Mouse (Mus musculus) forebrain, embryonic 15.5 days (tissue): Measurements from ENCODE around the gene Ogn. TPM values are rescaled to one million over a fixed set of nuclear protein-coding genes. Genes with fewer than 3 reads are reported as not detected.

Source experiments
- ATAC-seq: fragments of 200-750 bp; cut with Nextera tagmentation; replicated peaks from 2 replicates; pipeline ENCODE4 v1.8.0; 2017; ENCODE audit warnings: mild to moderate bottlenecking, moderate TSS enrichment, moderate library complexity
- H3K27ac ChIP-seq: fragments of 300-500 bp; sonication (generic); replicated peaks from 2 replicates; pipeline ENCODE4 v1.5.1; 2015; ENCODE audit warnings: mild to moderate bottlenecking, inconsistent platforms
- H3K27me3 ChIP-seq: fragments of 300-500 bp; sonication (generic); 2 replicates; pipeline ENCODE4 v1.6.1; 2015; ENCODE audit warnings: inconsistent platforms
- H3K36me3 ChIP-seq: fragments of 300-500 bp; sonication (generic); 2 replicates; pipeline ENCODE4 v1.6.1; 2015; ENCODE audit warnings: mild to moderate bottlenecking, inconsistent platforms
- H3K4me1 ChIP-seq: fragments of 300-500 bp; sonication (generic); 2 replicates; pipeline ENCODE4 v1.6.1; 2015; ENCODE audit warnings: inconsistent platforms
- H3K4me2 ChIP-seq: fragments of 300-500 bp; sonication (generic); replicated peaks from 2 replicates; pipeline ENCODE4 v1.6.1; 2015; ENCODE audit warnings: mild to moderate bottlenecking, inconsistent platforms
- H3K4me3 ChIP-seq: fragments of 300-500 bp; sonication (generic); 2 replicates; pipeline ENCODE4 v1.5.1; 2015; ENCODE audit warnings: mild to moderate bottlenecking, inconsistent platforms
- H3K9ac ChIP-seq: fragments of 300-500 bp; sonication (generic); replicated peaks from 2 replicates; pipeline ENCODE4 v1.6.1; 2015; ENCODE audit warnings: mild to moderate bottlenecking, inconsistent platforms
- H3K9me3 ChIP-seq: fragments of 300-500 bp; sonication (generic); 2 replicates; pipeline ENCODE4 v1.6.1; 2016; ENCODE audit warnings: inconsistent platforms
- WGBS: fragments of 180-500 bp; shearing (Covaris S2); methylation state at CpG from one replicate; pipeline ENCODE4 v1.1.7; 2015; ENCODE audit warnings: mixed read lengths; 5-methylcytosine and 5-hydroxymethylcytosine counted together
- polyA plus RNA-seq: library from polyadenylated mRNA; unstranded; fragments of >200 nt; fragmentation: Nextera tagmentation; extraction: Ambion mirVana; gene quantifications from 2 replicates; pipeline ENCODE4 v1.2.1, GENCODE M21; 2015

The Ogn gene
- polyA plus RNA-seq, 1 experiment from 2014 or later: 9.5 TPM

DNA sequence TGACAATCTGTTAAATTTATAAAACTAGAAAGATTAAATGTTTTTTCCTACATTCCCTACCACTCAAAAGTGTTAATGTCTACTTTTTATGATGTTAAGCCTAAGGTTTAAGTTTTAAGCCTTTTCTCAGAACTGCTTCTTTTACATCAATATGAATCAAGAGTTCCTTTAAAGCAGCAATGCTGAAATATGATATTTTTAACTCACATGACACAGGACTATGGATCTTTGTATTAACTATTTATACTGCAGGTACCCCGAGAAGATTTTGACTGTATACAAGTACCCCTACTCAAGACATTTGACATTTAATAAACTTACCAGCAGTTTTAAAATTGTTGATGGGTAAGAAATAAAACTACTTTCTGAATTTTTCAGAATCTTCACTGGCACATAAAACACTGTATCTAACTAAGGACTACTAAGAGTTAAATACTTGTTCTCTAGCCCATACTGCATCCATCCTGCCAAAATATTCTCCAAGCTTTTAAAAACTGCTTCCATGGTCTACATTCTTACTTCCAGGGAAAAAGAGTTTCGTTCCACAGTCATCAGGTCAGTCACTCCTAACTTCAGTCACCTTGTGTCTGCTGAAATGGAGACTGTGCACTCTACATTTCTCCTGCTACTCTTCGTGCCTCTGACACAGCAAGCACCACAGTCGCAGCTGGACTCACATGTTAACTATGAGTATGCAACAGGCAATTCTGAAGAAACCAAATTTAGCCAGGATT lies 910 bp downstream of the Ogn start:
- Histone ChIP-seq H3K4me1 (no peaks in the 10 kb centered on the region), H3K27ac (no peak overlapping the region), H3K9me3 (no peaks in the 10 kb centered on the region), H3K4me3 (no peak overlapping the region), H3K36me3 (no peaks in the 10 kb centered on the region), H3K9ac (no peak overlapping the region), H3K4me2 (no peak overlapping the region), H3K27me3 (no peaks in the 10 kb centered on the region)
- 81% methylated on average over 4 of the region's 4 CpGs for WGBS
- no peak for ATAC-seq

GRCm38 (mm10) chr13:49617021-49617420 lies 9.2 kb downstream of the Ogn start:
- ATAC-seq: no peak
- Histone ChIP-seq H3K9ac (no peak overlapping the region), H3K36me3 (no peaks in the 10 kb centered on the region), H3K27ac (no peak overlapping the region), H3K27me3 (no peaks in the 10 kb centered on the region), H3K4me3 (no peak overlapping the region), H3K4me2 (no peak overlapping the region), H3K4me1 (no peaks in the 10 kb centered on the region), H3K9me3 (no peaks in the 10 kb centered on the region)
- WGBS: 94% methylated on average over 3 of the region's 3 CpGs

DNA sequence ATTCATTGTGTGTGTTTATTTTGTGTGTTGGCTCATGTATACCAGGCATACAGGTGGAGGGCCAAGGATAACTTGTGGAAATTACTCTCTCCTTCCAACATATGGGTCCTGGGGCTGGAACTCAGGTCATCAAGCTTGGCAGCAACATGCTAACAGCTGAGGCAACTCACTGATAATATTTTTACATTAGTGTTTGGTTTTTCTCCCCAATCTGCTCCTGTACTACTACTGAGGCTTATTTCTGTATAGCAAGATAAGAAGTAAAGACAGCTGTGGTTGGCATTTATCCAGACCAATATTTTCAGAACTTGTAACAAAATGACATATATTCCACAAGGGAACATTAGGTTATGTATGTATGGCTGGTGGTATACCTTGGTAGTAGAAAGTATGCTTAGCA lies 10.5 kb downstream of the Ogn start:
- Histone ChIP-seq H3K9ac (no peak overlapping the region), H3K27me3 (no peaks in the 10 kb centered on the region), H3K4me2 (no peak overlapping the region), H3K9me3 (no peaks in the 10 kb centered on the region), H3K4me1 (no peaks in the 10 kb centered on the region), H3K27ac (no peak overlapping the region), H3K36me3 (no peaks in the 10 kb centered on the region), H3K4me3 (no peak overlapping the region)
- ATAC-seq: no peak

DNA sequence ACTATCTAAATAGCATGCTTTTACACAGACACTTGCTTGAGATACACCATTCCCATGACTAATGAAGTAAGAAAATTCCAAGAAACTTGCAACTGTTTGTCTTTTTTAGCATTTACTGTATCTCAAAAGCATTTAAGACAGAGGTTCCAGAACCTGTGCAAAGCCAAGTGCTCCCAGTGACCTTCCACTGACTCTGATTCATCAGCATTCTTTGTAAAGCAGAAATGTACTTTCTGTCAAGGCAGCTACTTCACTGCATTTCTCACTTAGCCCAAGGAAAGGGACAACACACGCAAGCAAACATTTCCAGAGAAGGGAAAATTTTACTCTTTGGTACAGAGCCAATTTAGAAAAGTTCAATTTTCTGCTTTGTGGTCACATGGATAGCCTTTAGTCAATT lies 15.4 kb downstream of the Ogn start:
- H3K36me3 ChIP-seq: no peaks in the 10 kb centered on the region
- no peak overlapping the region for H3K4me3 ChIP-seq
- WGBS: 91% methylated on average over 1 of the region's 1 CpGs
- no peaks in the 10 kb centered on the region for H3K9me3 ChIP-seq
- H3K9ac ChIP-seq: no peak overlapping the region
- H3K27me3 ChIP-seq: no peaks in the 10 kb centered on the region
- ATAC-seq: no peak
- H3K27ac ChIP-seq: no peak overlapping the region
- H3K4me1 ChIP-seq: no peaks in the 10 kb centered on the region
- H3K4me2 ChIP-seq: no peak overlapping the region

DNA sequence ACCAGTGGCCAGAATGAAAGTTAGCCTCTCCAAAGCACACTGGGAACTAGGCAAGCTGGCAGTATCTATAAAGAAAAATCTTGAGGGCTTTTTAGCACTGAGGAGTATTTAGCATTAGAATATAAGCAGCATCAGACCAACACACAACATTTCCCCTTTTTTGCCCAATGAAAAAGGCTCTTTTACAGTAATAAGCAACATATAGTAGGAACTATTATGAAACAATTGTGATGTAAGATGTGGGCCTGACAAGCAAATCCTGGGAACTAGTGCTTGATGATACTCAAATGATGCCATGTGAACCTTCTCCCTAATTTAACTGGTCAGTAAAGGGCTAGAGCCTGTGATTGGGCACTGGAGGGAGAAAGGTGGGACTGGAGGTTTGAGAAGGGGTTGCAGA lies 20.3 kb downstream of the Ogn start:
- H3K4me1 ChIP-seq: no peaks in the 10 kb centered on the region
- H3K9me3 ChIP-seq: no peaks in the 10 kb centered on the region
- H3K4me3 ChIP-seq: no peak overlapping the region
- H3K27ac ChIP-seq: no peak overlapping the region
- no peaks in the 10 kb centered on the region for H3K27me3 ChIP-seq
- no peak for ATAC-seq
- H3K36me3 ChIP-seq: no peaks in the 10 kb centered on the region
- H3K4me2 ChIP-seq: no peak overlapping the region
- no peak overlapping the region for H3K9ac ChIP-seq

DNA sequence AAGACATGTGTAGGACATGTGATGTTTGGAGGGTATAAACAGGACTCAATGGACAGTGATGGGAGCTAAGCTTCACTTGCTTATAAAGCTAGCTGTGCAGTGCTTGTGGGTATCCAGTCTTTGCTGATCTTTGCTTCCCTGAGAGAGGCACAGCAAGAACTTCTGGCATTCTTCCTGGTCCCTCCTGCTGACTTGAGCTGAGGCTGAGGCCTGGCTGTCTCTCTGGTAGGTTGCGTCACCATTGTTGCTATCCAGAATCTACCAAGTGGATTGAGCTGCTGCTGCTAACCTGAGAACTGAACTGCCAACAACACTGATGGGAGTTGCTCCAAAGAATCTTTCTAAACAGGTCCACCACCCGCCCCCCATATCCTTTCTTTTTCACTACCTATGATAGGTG lies 21.2 kb downstream of the Ogn start:
- Histone ChIP-seq H3K9me3 (no peaks in the 10 kb centered on the region), H3K4me1 (no peaks in the 10 kb centered on the region), H3K27ac (no peak overlapping the region), H3K36me3 (no peaks in the 10 kb centered on the region), H3K4me2 (no peak overlapping the region), H3K4me3 (no peak overlapping the region), H3K27me3 (no peaks in the 10 kb centered on the region), H3K9ac (no peak overlapping the region)
- no peak for ATAC-seq
- 88% methylated on average over 2 of the region's 2 CpGs for WGBS

GRCm38 (mm10) chr13:49639965-49640364 lies 32.1 kb downstream of the Ogn start:
- 93% methylated on average over 2 of the region's 2 CpGs for WGBS
- H3K4me1 ChIP-seq: no peaks in the 10 kb centered on the region
- H3K9ac ChIP-seq: no peak overlapping the region
- no peaks in the 10 kb centered on the region for H3K27me3 ChIP-seq
- H3K27ac ChIP-seq: no peak overlapping the region
- no peak overlapping the region for H3K4me3 ChIP-seq
- no peaks in the 10 kb centered on the region for H3K9me3 ChIP-seq
- H3K4me2 ChIP-seq: no peak overlapping the region
- ATAC-seq: no peak
- no peaks in the 10 kb centered on the region for H3K36me3 ChIP-seq

- ATAC-seq: no peak
These were observed 34.8 kb downstream of the Ogn start for GRCm38 (mm10) chr13:49642650-49643049.

GRCm38 (mm10) chr13:49643669-49644362 lies 36.0 kb downstream of the Ogn start:
- no peak overlapping the region for H3K9ac ChIP-seq
- H3K27me3 ChIP-seq: no peaks in the 10 kb centered on the region
- H3K4me1 ChIP-seq: no peaks in the 10 kb centered on the region
- no peak for ATAC-seq
- no peaks in the 10 kb centered on the region for H3K36me3 ChIP-seq
- H3K4me2 ChIP-seq: no peak overlapping the region
- H3K9me3 ChIP-seq: no peaks in the 10 kb centered on the region
- no peak overlapping the region for H3K4me3 ChIP-seq
- no peak overlapping the region for H3K27ac ChIP-seq

More at GRCm38 (mm10) chr13:49642650-49643049, 34.8 kb downstream of the Ogn start:
- Histone ChIP-seq H3K4me3 (no peak overlapping the region), H3K4me1 (no peaks in the 10 kb centered on the region), H3K36me3 (no peaks in the 10 kb centered on the region), H3K27me3 (no peaks in the 10 kb centered on the region), H3K9me3 (no peaks in the 10 kb centered on the region), H3K4me2 (no peak overlapping the region), H3K9ac (no peak overlapping the region), H3K27ac (no peak overlapping the region)
- 76% methylated on average over 6 of the region's 6 CpGs for WGBS

GRCm38 (mm10) chr13:49644731-49645529 lies 37.1 kb downstream of the Ogn start:
- ATAC-seq: peak; percentile 60
- Histone ChIP-seq H3K27ac (no peak overlapping the region), H3K9me3 (no peaks in the 10 kb centered on the region), H3K4me2 (no peak overlapping the region), H3K9ac (no peak overlapping the region), H3K27me3 (no peaks in the 10 kb centered on the region), H3K36me3 (no peaks in the 10 kb centered on the region), H3K4me3 (no peak overlapping the region), H3K4me1 (no peaks in the 10 kb centered on the region)
- WGBS: 68% methylated on average over 2 of the region's 2 CpGs

GRCm38 (mm10) chr13:49646019-49646418 lies 38.2 kb downstream of the Ogn start:
- no peaks in the 10 kb centered on the region for H3K4me1 ChIP-seq
- no peaks in the 10 kb centered on the region for H3K36me3 ChIP-seq
- H3K27me3 ChIP-seq: no peaks in the 10 kb centered on the region
- H3K27ac ChIP-seq: no peak overlapping the region
- no peak for ATAC-seq
- H3K9ac ChIP-seq: no peak overlapping the region
- H3K9me3 ChIP-seq: no peaks in the 10 kb centered on the region
- no peak overlapping the region for H3K4me2 ChIP-seq
- 98% methylated on average over 1 of the region's 1 CpGs for WGBS
- H3K4me3 ChIP-seq: no peak overlapping the region

- WGBS: 37% methylated on average over 2 of the region's 2 CpGs
- no peak overlapping the region for H3K9ac ChIP-seq
- no peak overlapping the region for H3K27ac ChIP-seq
- no peaks in the 10 kb centered on the region for H3K27me3 ChIP-seq
- H3K4me3 ChIP-seq: no peak overlapping the region
- no peak for ATAC-seq
- H3K36me3 ChIP-seq: peaks cover under 1% of the 10 kb centered on the region; the same call in 1 of the 2 replicates
- no peaks in the 10 kb centered on the region for H3K9me3 ChIP-seq
- peaks cover 23% of the 10 kb centered on the region for H3K4me1 ChIP-seq
- H3K4me2 ChIP-seq: peak overlapping the region; percentile 80; the same call in 1 of the 2 replicates
These were observed 43.3 kb downstream of the Ogn start for GRCm38 (mm10) chr13:49651136-49651535.
